Mouse (Mus musculus): ENCODE data around the gene Srm. TPM values are rescaled to one million over a fixed set of nuclear protein-coding genes. Genes with fewer than 3 reads are reported as not detected.
A peak's percentile ranks its signal among the peaks of the same experiment; 100 is the strongest.

The Srm gene
- total and polyA plus RNA-seq, 3 experiments: 136 to 640 (median 151) TPM

- H3K4me3 ChIP-seq (replicated peaks in 1 of 3; ENCODE audit: low read depth in 2 of 3, low read length in 2 of 3, poor library complexity in 1 of 3): no peak overlapping the region
Observed at GRCm38 (mm10) chr4:148627246-148627645, 35.9 kb downstream of the Srm start.

GRCm38 (mm10) chr4:148632013-148632692, 40.9 kb downstream of the Srm start:
- peaks cover 2 to 26% of the 10 kb centered on the region in 2 experiments; a peak in 3 of 4 replicates for H3K4me1 ChIP-seq (ENCODE audit: control insufficient read depth in 1 of 2, insufficient read depth in 2 of 2)
- no peak for DNase-seq (ENCODE audit: extremely low read depth)
- in situ Hi-C loops (cut with MboI; ENCODE audit: low pct_ligation_motif_present, low pct_unique_long_range_greater_than_20kb, low sequenced_read_pairs): no loop called here
- H3K9me3 ChIP-seq (replicated peaks; ENCODE audit: low read length): no peaks in the 10 kb centered on the region
- no peak overlapping the region for H3K4me2 ChIP-seq (ENCODE audit: insufficient read depth, low read depth, poor library complexity, severe bottlenecking)
- no peaks in the 10 kb centered on the region for H3K27me3 ChIP-seq (replicated peaks)
- dilution Hi-C loops (cut with MboI; ENCODE audit: extremely low pct_ligation_motif_present, extremely low pct_unique_long_range_greater_than_20kb, low sequenced_read_pairs): no loop called here
- H3K79me2 ChIP-seq (replicated peaks; ENCODE audit: control insufficient read depth, extremely low read depth, insufficient read depth, poor library complexity, severe bottlenecking): no peaks in the 10 kb centered on the region
- H3K27ac ChIP-seq (ENCODE audit: insufficient read depth, low read depth): no peak overlapping the region
- H3K4me3 ChIP-seq (replicated peaks in 1 of 3; ENCODE audit: low read depth in 2 of 3, low read length in 2 of 3, poor library complexity in 1 of 3): no peak overlapping the region
- TF ChIP-seq SIN3A (IDR thresholded peaks at IDR 0.05; ENCODE audit: low read length) (no peak), TCF12 (IDR thresholded peaks at IDR 0.05; ENCODE audit: low read depth, low read length) (peak; percentile 54; the same call in 1 of the 2 replicates), MEF2A (IDR thresholded peaks at IDR 0.05; ENCODE audit: borderline replicate concordance, low read depth, low read length) (no peak), ZKSCAN1 (IDR thresholded peaks at IDR 0.05; ENCODE audit: borderline replicate concordance, low read depth, low read length) (no peak), IRF4 (IDR thresholded peaks at IDR 0.05; ENCODE audit: low read depth, low read length) (peak; percentile 82), PAX5 (IDR thresholded peaks at IDR 0.05; ENCODE audit: low read length) (no peak), ZC3H11A (IDR thresholded peaks at IDR 0.05; ENCODE audit: low read depth, low read length) (no peak), UBTF (IDR thresholded peaks at IDR 0.05; ENCODE audit: low read depth, low read length) (no peak), EP300 (IDR thresholded peaks at IDR 0.05; ENCODE audit: low read length) (peak; percentile 90), JUN (IDR thresholded peaks at IDR 0.05; ENCODE audit: insufficient read depth, low read depth, low read length) (no peak), RCOR1 (conservative IDR thresholded peaks at IDR 0.05; ENCODE audit: low read depth, low read length) (no peak), HCFC1 (IDR thresholded peaks at IDR 0.05; ENCODE audit: low read depth, low read length) (no peak), MAX (IDR thresholded peaks at IDR 0.05; ENCODE audit: low read length) (no peak), USF1 (IDR thresholded peaks at IDR 0.05; ENCODE audit: low read depth, low read length) (no peak), KAT2A (IDR thresholded peaks at IDR 0.05; ENCODE audit: insufficient replicate concordance, low read length) (no peak), NELFE (IDR thresholded peaks at IDR 0.05; ENCODE audit: low read depth, low read length) (no peak)
- H3K9ac ChIP-seq (ENCODE audit: insufficient read depth, low read depth): no peak overlapping the region
- no peaks in the 10 kb centered on the region for H3K36me3 ChIP-seq (replicated peaks in 1 of 2; ENCODE audit: control insufficient read depth in 1 of 2, insufficient read depth in 1 of 2, low read length in 1 of 2)

More at GRCm38 (mm10) chr4:148627246-148627645, 35.9 kb downstream of the Srm start:
- Histone ChIP-seq H3K27ac (ENCODE audit: insufficient read depth, low read depth) (no peak overlapping the region), H3K4me1 (ENCODE audit: control insufficient read depth in 1 of 2, insufficient read depth in 2 of 2) (peaks cover 6 to 35% of the 10 kb centered on the region in 2 experiments), H3K4me2 (ENCODE audit: insufficient read depth, low read depth, poor library complexity, severe bottlenecking) (peak overlapping the region; percentile 45; the same call in 1 of the 2 replicates), H3K79me2 (replicated peaks; ENCODE audit: control insufficient read depth, extremely low read depth, insufficient read depth, poor library complexity, severe bottlenecking) (peaks cover 43% of the 10 kb centered on the region), H3K9ac (ENCODE audit: insufficient read depth, low read depth) (peak overlapping the region; percentile 36), H3K27me3 (replicated peaks) (no peaks in the 10 kb centered on the region), H3K9me3 (replicated peaks; ENCODE audit: low read length) (no peaks in the 10 kb centered on the region), H3K36me3 (replicated peaks in 1 of 2; ENCODE audit: control insufficient read depth in 1 of 2, insufficient read depth in 1 of 2, low read length in 1 of 2) (peaks cover 22 to 28% of the 10 kb centered on the region in 2 experiments)
- in situ Hi-C loops (cut with MboI; ENCODE audit: low pct_ligation_motif_present, low pct_unique_long_range_greater_than_20kb, low sequenced_read_pairs): no loop called here
- DNase-seq (ENCODE audit: extremely low read depth): no peak
- no peak for TF ChIP-seq EP300 (IDR thresholded peaks at IDR 0.05; ENCODE audit: low read length)
- TF ChIP-seq NELFE (IDR thresholded peaks at IDR 0.05; ENCODE audit: low read depth, low read length): no peak
- TF ChIP-seq ZMIZ1 (IDR thresholded peaks at IDR 0.05; ENCODE audit: low read depth, low read length): 0 out of 2 replicates have a peak, but pooled peaks have one; percentile 32
- TF ChIP-seq HCFC1 (IDR thresholded peaks at IDR 0.05; ENCODE audit: low read depth, low read length): no peak
- TF ChIP-seq ZC3H11A (IDR thresholded peaks at IDR 0.05; ENCODE audit: low read depth, low read length): no peak
- no peak for TF ChIP-seq CTCF (conservative IDR thresholded peaks at IDR 0.05 in 1 of 2, IDR thresholded peaks at IDR 0.05 in 1 of 2; ENCODE audit: low read depth in 2 of 2, low read length in 2 of 2)
- 0 out of 2 replicates have a peak, but pooled peaks have one; percentile 27 for TF ChIP-seq MAX (IDR thresholded peaks at IDR 0.05; ENCODE audit: low read length)
- dilution Hi-C loops (cut with MboI; ENCODE audit: extremely low pct_ligation_motif_present, extremely low pct_unique_long_range_greater_than_20kb, low sequenced_read_pairs): no loop called here

All from CH12.LX (cell line).